Mouse (Mus musculus) CD4-positive, CD25-positive, alpha-beta regulatory T cell, adult 2 months (primary cell): ENCODE measurements around the gene Foxn3.

Experiments
- DNase-seq: peaks from one replicate; pipeline ENCODE4 v3.0.0-alpha.2; 2012; ENCODE audit warnings: low read depth, low spot score

Foxn3 gene

DNA sequence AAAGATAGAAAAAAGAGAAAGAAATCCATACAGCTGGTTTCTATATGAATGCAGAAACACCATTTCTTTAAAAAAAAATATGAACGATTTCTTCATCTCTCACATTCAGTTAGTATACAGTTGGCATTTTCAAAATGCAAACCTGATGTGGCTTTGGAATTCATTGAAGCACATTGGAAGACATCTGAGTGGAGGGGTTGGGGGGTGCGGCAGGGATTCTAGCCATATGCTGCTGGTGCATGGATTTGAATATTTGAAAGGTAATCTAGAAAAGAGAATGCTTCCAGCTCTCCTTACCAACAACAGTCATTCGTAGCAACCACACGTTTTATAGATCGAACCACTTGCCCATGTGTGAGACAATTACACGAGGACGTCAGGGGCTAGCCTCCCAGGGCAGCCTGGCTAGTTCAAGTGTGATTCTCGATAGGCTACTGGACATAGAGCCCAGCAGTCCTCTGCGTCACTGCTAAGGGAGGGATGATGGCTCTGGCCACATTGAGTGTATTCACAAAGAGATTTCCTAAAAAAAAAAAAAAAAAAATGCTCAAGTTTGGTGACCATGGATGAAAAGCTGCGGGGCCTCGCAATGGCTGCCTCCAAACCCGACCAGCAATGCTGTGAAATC, 96.0 kb downstream of the Foxn3 start:
- DNase-seq = no peak

DNA sequence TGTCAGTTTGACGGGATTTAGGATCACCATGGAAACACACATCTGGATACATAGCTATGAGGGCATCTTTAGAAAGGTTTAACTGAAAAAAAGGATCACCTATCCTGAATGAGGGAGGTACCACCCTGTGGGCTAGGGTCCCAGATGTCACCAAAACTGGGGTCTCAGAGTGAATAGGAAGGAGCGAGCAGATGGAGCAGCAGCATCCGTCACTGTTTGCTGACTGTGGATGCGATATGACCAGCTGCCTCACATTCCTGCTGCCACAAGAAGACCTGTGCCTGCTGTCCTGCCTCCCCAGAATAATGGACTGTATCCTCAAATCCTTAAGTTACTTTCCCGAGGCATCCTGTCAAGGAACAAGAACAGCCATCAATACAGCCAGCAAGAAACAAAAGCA, 97.0 kb downstream of the Foxn3 start:
- no peak for DNase-seq

GRCm38 (mm10) chr12:99464291-99464690, 99.1 kb downstream of the Foxn3 start:
- DNase-seq = no peak

GRCm38 (mm10) chr12:99462846-99463245, 100.5 kb downstream of the Foxn3 start:
- DNase-seq = no peak

DNA sequence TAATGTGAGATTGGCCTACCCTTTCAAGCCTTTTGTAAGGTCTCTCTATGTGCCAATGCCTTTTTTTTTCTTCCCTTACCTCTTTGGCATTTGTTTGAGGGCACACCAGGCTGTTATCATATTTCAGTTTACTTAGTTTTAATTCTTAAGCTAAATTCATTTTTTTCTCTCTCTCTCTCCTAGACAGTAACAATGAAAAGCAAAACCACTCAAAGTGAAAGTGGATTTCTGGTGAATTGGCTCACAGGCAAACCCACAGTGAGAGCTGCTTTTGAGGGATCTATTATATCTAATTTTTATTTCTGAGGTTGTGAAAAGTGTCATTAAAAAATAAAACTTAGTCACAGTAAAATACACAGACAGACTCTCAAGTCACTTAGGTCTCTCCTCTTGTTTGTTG, 101.1 kb downstream of the Foxn3 start:
- no peak for DNase-seq

DNA sequence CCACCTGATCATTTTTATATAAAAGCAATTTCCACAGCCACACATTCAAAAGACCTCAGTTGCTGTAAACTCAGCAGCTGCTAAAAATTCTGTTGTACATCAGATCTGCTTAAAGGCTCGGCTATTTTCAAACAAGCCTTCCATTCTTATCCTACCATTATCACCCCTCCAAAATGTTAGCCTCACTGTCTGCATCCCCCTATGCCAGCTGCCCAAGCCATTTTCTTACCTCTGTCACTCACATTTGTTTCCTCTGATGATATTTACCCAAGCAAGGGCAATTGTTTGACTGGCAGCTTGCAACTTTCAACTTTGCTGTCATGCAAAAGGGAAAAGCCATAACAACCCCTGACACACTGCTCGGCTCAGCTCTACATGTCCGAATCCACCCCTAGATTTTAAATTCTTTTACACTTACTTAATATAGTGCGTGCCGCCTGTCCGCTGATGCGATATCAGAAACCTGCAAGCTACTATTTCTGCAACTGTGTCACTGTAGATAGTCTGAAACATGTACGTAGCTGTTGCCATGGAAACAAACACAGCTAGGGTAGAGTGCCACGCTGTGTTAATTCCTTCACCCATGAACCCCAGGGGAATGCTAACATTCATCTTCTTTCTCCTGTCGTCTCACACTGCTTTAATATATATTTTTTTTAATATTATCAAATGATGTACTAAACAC, 105.7 kb downstream of the Foxn3 start:
- DNase-seq = no peak

DNA sequence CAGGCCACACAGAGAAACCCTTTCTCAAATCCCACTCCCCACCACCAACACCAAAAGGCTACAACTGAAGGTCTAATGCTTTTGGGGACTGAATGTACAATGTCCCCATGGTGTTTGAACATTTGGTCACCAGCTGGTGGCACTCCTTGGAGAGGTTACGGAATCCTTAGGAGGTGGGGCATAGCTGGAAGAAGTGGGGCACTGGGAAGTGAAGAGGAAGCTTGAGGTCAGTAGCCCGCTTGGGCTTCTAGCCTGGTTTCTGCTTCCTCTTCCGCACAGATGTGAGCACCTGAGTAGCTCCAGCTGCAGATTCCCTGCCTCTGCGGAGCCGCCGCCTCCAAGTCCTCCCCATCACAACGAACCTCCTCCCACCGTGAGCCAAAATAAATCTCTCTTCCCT, 107.8 kb downstream of the Foxn3 start:
- DNase-seq = no peak

GRCm38 (mm10) chr12:99454394-99454793, 109.0 kb downstream of the Foxn3 start:
- DNase-seq = no peak

DNA sequence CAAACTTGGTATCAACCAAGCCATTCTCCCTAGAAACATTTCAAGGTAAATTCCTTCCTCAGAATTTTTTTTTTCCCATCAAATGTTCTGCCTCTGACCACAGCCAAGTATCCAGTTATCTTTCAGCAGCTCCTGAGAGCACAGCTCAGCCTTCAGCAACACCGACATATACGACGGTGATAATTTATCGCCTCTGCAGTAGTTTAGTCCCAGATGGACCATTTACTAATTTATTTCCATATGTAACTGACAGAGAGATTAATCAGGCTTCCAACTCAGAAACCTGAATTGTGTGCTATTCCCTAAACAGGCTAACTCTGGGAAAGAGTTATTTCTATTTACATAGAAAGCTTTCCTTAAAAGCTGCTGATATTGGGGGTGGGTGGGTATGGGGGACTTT, 109.6 kb downstream of the Foxn3 start:
- no peak for DNase-seq

DNA sequence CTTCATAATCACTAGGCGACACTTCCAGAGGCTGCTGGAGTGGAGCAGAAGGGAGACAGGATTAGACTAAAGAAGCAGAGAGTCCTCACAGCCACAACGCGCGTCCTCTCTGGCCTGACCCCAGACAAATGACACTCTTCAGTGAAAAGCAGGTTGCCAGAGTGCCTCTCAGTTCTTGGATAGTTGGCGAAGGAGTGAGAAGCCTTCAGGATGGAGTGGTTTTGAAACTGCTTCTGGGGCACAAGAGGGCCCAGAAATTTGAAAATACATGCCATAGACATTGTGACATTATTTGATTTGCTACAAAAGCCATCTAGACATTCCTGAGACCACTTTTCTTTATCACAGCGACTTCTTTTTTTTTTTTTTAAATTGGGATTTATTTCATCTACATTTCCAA, 113.3 kb downstream of the Foxn3 start:
- no peak for DNase-seq

DNA sequence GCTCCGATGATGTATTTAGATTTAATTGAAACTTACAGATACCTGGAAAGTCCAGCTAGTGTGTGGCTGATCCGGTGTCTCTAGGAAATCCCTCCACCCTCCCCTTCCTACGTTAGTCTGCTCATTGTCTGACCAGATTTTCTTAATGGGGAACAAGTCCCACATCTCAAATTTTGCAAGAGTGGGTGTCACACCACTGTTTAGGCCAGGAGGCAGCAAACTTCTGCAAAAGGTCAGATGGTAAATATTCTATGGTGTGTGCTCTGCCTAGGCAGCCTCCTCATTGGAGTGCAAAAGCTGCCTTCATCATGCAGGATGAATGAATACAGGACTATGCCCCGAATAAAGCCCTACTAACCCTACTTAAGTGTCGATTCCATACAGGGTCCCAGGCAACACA, 115.6 kb downstream of the Foxn3 start:
- DNase-seq = no peak

DNA sequence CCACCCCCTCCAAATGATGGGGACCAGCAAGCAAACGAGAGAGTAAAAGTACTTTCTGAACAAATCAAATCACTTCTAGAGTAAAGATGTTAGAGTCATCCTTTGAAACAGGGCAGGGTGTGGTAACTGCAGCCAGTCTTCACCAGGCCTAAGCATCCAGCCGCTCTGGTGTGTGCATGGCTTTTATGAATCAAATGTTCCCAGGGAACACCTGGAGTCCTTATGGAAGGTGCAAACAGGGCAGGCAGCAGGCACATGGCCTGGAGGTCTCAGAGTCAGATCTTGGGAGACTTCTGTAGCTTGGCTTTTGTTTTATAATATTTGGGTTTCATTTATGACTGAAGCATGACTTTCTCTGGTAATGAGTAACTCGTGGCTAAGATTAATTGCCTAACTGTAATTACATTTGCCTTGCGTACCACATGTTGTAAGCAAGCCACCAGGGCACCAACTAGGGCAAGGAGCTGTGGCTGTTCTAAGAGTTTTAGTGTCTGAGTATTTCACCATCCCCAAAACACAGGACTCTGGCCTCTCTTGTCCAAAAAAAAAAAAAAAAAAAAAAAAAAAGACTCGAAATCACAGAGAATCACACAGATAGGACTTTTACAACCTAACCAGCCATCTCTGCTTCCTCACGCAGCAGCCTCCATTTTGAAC, 118.2 kb downstream of the Foxn3 start:
- no peak for DNase-seq

GRCm38 (mm10) chr12:99442819-99443218, 120.6 kb downstream of the Foxn3 start:
- DNase-seq = no peak

DNA sequence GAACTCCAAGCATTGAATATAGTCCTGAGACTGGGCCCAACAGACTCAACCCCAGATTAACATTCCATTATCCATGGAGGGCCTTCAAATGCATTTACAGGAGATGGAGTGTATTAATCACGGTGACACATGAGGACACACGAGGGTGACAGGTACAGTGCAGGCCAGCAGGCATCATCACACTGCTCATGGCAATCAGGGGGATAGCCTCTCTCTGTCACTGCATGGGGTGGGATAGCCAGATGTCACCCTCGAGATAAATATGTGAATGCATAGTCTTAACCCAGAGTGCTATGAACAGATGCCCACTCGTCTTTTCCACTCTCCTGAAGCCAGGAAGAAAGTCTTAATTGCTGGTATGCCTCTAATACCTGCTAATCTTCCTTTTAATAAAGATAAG, 122.4 kb downstream of the Foxn3 start:
- DNase-seq = no peak

DNA sequence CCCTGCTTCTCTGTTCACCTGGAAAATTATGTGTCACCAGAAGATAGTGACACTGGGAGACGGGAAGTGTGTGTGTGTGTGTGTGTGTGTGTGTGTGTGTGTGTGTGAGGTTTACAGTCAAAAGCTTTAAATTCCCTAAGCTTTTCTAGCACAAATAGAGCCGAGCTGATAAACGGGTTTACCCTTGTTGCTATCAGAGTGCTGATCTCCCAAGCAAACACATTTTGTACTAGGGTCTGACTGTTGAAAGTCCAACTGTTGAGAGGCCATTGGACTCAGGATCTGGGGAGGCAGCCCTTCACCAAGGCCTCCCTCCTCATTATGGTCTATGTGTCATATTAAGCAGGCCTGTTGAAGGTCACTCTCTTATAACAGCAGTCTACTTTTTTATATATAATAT, 123.4 kb downstream of the Foxn3 start:
- DNase-seq = no peak

GRCm38 (mm10) chr12:99435189-99435588, 128.2 kb downstream of the Foxn3 start:
- DNase-seq = no peak

DNA sequence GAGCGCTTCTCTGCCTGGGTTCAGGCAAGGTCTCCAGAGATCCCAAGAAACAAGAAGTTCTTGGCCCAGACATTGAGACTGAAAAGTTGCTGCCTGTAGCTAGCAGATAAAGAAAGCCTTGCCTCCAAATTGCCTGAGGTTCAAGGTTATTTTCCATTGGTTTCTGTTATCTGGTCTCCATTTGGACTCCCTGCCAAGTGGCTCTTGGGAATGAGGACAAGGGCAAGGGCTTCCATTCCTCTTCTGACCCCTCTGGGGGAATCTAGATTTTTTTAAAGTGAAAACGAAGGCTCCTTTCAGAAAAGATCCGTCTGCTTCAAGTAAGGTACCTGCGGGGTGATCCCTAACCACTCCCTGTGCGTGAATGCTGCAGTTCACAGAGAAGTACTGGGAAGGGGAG, 130.0 kb downstream of the Foxn3 start:
- no peak for DNase-seq

GRCm38 (mm10) chr12:99431541-99431940, 131.8 kb downstream of the Foxn3 start:
- no peak for DNase-seq

- peak; percentile 26 for DNase-seq
Measured at GRCm38 (mm10) chr12:99430992-99431391, 132.4 kb downstream of the Foxn3 start.

DNA sequence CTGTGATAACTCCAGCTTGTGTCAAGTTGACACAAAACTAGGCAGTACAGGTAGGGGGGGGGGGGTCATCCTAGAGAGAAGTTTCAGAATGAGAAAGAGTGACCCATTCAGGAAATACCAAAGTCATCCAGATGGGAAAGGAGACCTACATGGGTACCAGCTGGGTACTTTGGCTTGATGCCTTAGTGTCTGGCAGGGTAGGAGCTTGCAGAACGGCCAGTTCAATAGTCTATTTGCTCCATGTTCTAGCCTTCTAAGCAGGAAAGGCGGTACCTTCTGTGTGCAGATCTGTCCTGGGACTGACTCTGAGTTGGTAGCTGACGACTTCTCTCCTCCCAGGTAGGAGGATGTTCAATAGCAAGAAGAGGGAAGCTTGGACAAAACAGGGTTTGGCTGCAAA, 134.3 kb downstream of the Foxn3 start:
- no peak for DNase-seq

GRCm38 (mm10) chr12:99426207-99426916, 137.0 kb downstream of the Foxn3 start:
- DNase-seq = no peak

DNA sequence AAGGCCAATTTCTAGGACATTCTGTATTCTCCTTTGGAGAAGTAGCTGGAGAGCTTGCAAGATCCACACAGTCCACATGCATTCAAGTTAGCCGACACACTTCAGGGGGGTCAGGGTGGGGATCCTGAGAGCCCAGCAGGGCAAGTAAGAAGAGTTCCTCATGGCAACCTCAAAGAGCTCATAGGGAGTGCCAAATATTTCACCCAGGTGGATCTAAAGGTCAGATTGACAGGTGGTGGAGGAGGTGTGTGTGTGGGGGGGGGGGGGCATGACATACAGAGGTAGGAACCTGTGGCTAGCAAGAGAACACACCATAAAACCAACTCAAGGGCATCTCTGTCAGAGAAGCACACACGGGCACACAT, 144.0 kb downstream of the Foxn3 start:
- no peak for DNase-seq
